Mouse (Mus musculus): ENCODE measurements around the gene Zfp599. TPM values are rescaled to one million over a fixed set of nuclear protein-coding genes. Genes with fewer than 3 reads are reported as not detected.

Gene Zfp599
- polyA plus RNA-seq, 1 experiment, result 0.76 TPM

DNA sequence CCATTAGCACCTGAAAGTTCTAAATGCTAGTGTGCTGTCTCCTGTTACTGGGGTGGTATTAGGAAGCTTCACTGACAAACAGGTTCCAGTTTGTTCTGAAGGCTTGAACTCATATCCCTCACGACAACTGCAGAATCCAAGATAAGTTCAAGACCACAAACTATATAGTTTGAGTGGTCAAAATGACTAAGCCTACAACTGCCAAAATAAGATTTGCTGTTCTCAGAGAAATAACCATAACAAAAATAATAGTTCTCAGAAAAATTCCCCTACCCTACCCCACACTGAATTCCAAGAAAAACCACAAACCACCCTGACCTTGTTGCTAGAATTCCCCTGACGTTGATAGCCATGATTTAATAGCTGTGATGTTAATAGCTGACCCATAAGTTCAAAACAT lies 45.1 kb downstream of the Zfp599 start:
- Histone ChIP-seq H3K79me3 (ENCODE audit: low read depth) (no peaks in the 10 kb centered on the region), H3K79me2 (ENCODE audit: control insufficient read depth, insufficient read depth) (no peaks in the 10 kb centered on the region)

DNA sequence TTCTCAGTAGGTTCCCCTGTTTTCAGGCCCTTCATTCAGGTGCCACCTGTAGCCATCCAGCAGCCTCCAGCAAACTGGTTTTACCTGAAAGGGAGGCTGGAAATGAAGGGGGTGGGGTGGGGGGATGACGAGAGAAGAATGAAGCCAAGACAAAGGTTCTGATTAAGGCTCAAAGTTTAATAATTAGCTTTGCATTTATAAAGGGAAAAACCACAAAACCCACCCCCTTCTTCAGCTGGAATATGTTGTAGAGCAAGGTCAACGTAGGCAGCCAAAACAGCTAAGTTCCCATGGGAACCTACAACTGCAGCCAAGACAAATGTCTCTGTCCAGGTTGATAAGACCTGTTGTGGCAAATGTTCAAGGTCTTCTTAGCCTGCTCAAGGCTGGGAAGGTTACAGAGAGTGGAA lies 45.9 kb downstream of the Zfp599 start:
- no peak overlapping the region for H3ac ChIP-seq (ENCODE audit: control insufficient read depth, insufficient read length, low read depth)
- no peaks in the 10 kb centered on the region for H3K79me3 ChIP-seq (ENCODE audit: low read depth)
- no peak overlapping the region for H3K4me3 ChIP-seq (ENCODE audit: insufficient read depth, poor library complexity, severe bottlenecking)
- H3K27me3 ChIP-seq (ENCODE audit: control insufficient read depth, insufficient read depth, insufficient read length), result no peaks in the 10 kb centered on the region
- TF ChIP-seq CTCF (IDR thresholded peaks at IDR 0.05; ENCODE audit: control insufficient read depth, insufficient read depth, insufficient read length), result no peak
- TF ChIP-seq CEBPB (IDR thresholded peaks at IDR 0.05; ENCODE audit: low read depth), result no peak
- TF ChIP-seq MYOG (IDR thresholded peaks at IDR 0.05; ENCODE audit: control insufficient read depth, extremely low read depth, insufficient read length), result no peak
- no peak for TF ChIP-seq FOSL1 (IDR thresholded peaks at IDR 0.05; ENCODE audit: insufficient read depth, low read length, poor library complexity, severe bottlenecking)
- no peak for TF ChIP-seq MYOD1 (IDR thresholded peaks at IDR 0.05; ENCODE audit: control insufficient read depth, insufficient read length, low read depth)
- no peak for TF ChIP-seq USF1 (IDR thresholded peaks at IDR 0.05; ENCODE audit: low read depth)
- TF ChIP-seq MAX (IDR thresholded peaks at IDR 0.05), result no peak
- no peaks in the 10 kb centered on the region for H3K79me2 ChIP-seq (ENCODE audit: control insufficient read depth, insufficient read depth)
- no peaks in the 10 kb centered on the region for H3K36me3 ChIP-seq (ENCODE audit: control insufficient read depth, insufficient read depth)

More for the DNA sequence above, 45.1 kb downstream of the Zfp599 start:
- no peaks in the 10 kb centered on the region for H3K27me3 ChIP-seq (ENCODE audit: control insufficient read depth, insufficient read depth, insufficient read length)
- no peak overlapping the region for H3ac ChIP-seq (ENCODE audit: control insufficient read depth, insufficient read length, low read depth)
- TF ChIP-seq MAX (IDR thresholded peaks at IDR 0.05) (no peak), FOSL1 (IDR thresholded peaks at IDR 0.05; ENCODE audit: insufficient read depth, low read length, poor library complexity, severe bottlenecking) (no peak), CEBPB (IDR thresholded peaks at IDR 0.05; ENCODE audit: low read depth) (no peak), MYOD1 (IDR thresholded peaks at IDR 0.05; ENCODE audit: control insufficient read depth, insufficient read length, low read depth) (no peak), MYOG (IDR thresholded peaks at IDR 0.05; ENCODE audit: control insufficient read depth, extremely low read depth, insufficient read length) (no peak), USF1 (IDR thresholded peaks at IDR 0.05; ENCODE audit: low read depth) (no peak), CTCF (IDR thresholded peaks at IDR 0.05; ENCODE audit: control insufficient read depth, insufficient read depth, insufficient read length) (no peak)
- H3K36me3 ChIP-seq (ENCODE audit: control insufficient read depth, insufficient read depth), result no peaks in the 10 kb centered on the region
- H3K4me3 ChIP-seq (ENCODE audit: insufficient read depth, poor library complexity, severe bottlenecking), result no peak overlapping the region

Other genes starting within 250 kb of the Zfp599 start
- gene Elavl3, start 207.9 kb downstream of the Zfp599 start, polyA plus RNA-seq (2012; fragmentation: generic; extraction: Trizol), result 0.02 TPM
- not detected for gene Gm49318, start 188.6 kb downstream of the Zfp599 start, polyA plus RNA-seq (2012; fragmentation: generic; extraction: Trizol)
- gene Zfp653, start 188.5 kb downstream of the Zfp599 start, polyA plus RNA-seq (2012; fragmentation: generic; extraction: Trizol), result 8.0 TPM
- 32.6 TPM for gene Ecsit, start 174.5 kb downstream of the Zfp599 start, polyA plus RNA-seq (2012; fragmentation: generic; extraction: Trizol)
- gene Cnn1, start 160.7 kb downstream of the Zfp599 start, polyA plus RNA-seq (2012; fragmentation: generic; extraction: Trizol), result 52.4 TPM
- gene Elof1, start 142.7 kb downstream of the Zfp599 start, polyA plus RNA-seq (2012; fragmentation: generic; extraction: Trizol), result 183 TPM
- 0.08 TPM for gene Acp5, start 124.2 kb downstream of the Zfp599 start, polyA plus RNA-seq (2012; fragmentation: generic; extraction: Trizol)
- gene Pigyl, start 103.0 kb downstream of the Zfp599 start, polyA plus RNA-seq (2012; fragmentation: generic; extraction: Trizol), result 47.9 TPM
- not detected for gene Zfp872, start 71.8 kb downstream of the Zfp599 start, polyA plus RNA-seq (2012; fragmentation: generic; extraction: Trizol)
- gene Zfp809, start 34.2 kb downstream of the Zfp599 start, polyA plus RNA-seq (2012; fragmentation: generic; extraction: Trizol), result 4.5 TPM
- 1.5 TPM for gene Zfp810, start 47.8 kb upstream of the Zfp599 start, polyA plus RNA-seq (2012; fragmentation: generic; extraction: Trizol)
- gene Anln, start 129.3 kb upstream of the Zfp599 start, polyA plus RNA-seq (2012; fragmentation: generic; extraction: Trizol), result 63.2 TPM
- 1.0 TPM for gene 9530077C05Rik, start 151.6 kb upstream of the Zfp599 start, polyA plus RNA-seq (2012; fragmentation: generic; extraction: Trizol)
- gene Gm17545, start 194.4 kb upstream of the Zfp599 start, polyA plus RNA-seq (2012; fragmentation: generic; extraction: Trizol), result not detected
- 58.5 TPM for gene Rp9, start 209.8 kb upstream of the Zfp599 start, polyA plus RNA-seq (2012; fragmentation: generic; extraction: Trizol)
- 3.3 TPM for gene Bbs9, start 215.8 kb upstream of the Zfp599 start, polyA plus RNA-seq (2012; fragmentation: generic; extraction: Trizol)

Measured in C2C12 (cell line).